Mouse (Mus musculus) activated CD4-positive, CD25-positive, alpha-beta regulatory T cell, adult 9 weeks (primary cell): ENCODE measurements around the gene Cldn6. TPM values are rescaled to one million over a fixed set of nuclear protein-coding genes. Genes with fewer than 3 reads are reported as not detected.

Experiments used
- polyA plus RNA-seq: library from polyadenylated mRNA; unstranded; fragments of 100-300 nt; shearing (Covaris generic); gene quantifications from one replicate; pipeline ENCODE4 v1.2.1, GENCODE M21; 2017

Gene Cldn6
- polyA plus RNA-seq: not detected

DNA sequence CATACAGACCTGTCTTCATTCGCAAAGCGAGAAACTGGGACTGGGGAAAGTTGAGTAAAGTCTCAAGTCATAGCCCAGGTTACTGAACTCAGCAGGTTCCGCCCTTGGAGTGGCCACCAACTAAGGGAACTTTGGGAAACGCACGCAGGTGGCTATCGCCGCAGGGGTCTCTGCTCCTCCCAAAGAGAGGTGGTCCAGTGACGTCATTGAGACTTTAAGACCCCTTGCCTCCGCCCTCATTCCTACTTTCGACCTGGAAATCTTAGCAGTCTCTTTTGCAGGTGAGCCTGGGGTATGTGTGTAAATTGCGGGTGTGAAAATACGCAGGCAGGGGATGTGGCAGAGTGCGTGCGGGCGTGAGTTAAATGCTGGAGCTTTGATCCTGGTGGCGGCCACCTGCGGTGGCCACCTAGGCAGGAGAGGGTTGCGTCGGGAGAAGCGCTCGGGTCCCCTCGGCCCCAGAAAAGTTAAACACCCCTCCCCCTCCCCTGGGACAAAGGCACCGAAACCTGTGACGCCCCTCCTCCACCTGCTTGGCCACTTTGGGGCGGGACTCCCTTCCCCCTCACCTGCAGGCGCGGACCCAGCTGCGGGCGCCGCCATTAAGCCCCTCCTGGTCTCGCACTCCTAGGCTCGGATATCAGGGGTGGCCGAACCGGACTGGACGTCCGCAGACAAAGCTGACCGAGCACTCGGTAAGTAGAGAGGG, at the start of gene Cldn6:
Gene Cldn6 (plus strand): TSS at position 123 of the 709 bp plus-strand sequence.

DNA sequence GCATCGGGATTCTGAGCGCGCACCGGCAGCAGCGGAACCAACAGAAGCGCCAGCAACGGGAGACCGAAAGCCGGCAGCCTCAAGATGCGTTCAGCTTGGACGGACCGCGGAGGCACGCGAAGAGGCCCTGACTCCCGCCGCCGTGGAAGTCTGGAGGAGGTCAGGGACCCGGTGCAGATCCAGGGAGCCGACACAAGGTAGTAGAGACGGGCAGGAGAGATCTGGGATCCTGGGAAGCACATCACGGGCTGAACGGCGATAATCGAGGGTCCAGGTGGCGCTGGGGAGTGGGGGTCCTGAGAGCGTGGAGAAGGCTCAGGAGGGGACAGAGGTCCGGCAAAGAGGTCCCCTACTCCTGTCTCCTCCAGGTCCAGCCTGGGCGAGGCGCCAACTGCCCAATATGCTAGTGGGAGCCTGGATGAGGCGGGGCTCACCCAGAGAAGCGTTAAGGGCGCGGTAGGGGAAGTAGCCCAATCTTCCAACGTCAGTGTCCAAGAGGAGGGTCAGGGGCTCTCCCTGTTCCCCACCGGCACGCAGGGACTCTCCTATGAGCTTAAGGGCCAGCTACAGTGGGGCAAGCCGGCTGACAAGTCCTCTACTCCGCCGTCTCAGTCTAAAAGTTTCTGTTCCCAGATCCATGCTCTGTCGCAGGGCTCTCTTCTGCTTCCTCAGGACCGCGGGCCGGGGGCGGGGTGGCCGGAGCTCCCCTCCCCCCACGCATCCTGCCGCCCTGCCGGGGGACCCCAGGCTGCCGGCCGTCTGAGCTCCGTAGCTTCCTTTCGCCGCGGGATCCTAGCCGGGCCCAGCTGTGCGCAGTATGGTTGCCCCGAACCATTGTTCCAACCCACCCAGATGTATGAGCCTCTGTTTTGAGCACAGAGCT, 34.2 kb upstream of the Cldn6 start, which contains the start of gene Mmp25:
Gene Mmp25 (minus strand): TSS at position 665 of the 883 bp plus-strand sequence.

DNA sequence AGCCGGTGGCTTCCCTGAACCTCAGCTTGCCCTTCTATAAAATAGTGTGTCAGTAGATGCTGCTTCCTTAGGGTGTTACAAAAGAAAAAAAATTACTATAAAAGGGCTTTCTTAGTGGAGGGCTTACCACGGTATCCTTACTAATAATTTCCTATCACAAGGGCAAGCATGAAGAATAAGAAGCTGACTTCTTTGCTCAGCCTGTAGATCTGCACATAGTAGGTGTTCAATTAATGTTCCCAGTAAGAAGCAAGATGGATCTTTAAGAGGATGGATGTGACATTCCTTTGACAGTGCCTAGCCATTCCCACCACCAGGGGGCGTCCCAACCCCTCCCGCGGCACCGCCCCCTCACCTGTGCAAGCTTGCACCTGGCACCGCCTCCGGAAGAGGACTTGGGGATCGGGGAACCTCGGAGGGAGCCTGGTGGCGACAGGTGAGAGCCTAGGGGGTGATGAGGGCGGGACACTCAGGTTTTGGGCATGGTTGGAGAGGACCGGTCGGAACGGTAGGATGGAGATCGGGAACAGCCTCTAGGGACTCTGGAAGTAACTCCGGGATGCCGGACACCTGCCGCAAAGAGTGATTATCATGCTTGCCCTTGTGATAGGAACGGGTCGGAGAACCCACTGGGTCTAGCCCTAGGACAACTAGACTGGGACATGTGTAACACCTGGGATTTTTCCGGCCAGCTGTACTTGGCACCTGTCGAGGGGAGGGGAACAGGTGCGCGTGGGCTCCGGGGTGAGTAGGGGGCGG, 18.8 kb upstream of the Cldn6 start, which contains the start of gene Bicdl2:
Gene Bicdl2 (plus strand): TSS at position 390 of the 759 bp plus-strand sequence.

DNA sequence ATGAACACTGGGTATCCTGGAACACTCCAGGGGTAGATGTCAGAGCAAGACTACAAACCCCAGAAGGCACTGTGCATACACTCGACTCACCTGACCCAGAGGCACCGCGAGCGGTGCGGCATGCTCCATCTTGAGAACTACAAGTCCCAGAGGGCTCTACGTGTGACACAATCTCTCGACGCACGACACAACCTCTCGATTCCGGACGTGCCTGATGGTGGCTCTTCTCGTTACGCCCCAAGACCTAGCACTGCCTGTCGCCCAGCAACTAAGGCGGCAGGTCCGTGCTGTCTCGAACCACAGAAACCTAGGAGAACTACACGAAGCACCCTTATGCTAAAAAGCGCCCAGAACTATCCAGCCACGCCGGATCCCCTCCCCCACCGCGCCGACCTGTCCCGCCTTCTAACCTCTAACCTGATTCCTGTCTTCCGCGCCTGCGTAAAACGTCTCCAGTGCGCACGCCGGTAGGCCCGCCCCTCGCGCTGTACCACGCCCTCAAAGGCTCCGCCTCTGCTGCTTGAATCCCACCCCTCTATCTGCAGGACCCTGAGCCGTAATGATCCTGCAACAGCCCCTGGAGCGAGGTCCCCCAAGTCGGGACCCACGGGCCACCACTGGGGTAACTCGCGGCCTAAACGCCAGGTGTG, 5.5 kb upstream of the Cldn6 start, which contains the start of the genes Hcfc1r1 and Thoc6:
Gene Hcfc1r1 (plus strand): TSS at position 173 of the 650 bp plus-strand sequence.
Gene Thoc6 (minus strand): TSS at position 459 of the 650 bp plus-strand sequence.

DNA sequence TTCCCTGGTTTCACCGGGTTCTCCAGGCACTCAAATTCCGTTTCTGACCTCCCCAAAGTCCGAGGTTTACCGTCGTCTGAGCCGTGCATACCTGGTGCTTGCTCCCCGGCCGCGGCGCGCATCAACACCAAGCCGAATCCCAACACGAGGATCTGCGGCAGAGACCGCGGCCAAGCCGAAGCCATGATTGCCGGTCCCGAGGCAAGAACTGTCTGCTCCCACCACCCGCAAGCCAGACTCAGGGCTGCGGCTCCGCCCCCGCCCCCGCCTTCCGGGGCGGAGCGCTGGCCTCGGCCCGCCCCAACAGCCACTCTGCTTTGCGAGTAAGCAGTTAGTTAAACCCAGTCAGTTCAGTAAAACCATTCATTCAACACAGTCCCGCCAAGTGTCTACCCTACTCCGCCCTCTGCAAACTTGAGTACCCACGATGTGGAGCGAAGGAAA, 1.8 kb upstream of the Cldn6 start, which contains the start of gene Tnfrsf12a:
Gene Tnfrsf12a (minus strand): TSS at position 233 of the 444 bp plus-strand sequence.

DNA sequence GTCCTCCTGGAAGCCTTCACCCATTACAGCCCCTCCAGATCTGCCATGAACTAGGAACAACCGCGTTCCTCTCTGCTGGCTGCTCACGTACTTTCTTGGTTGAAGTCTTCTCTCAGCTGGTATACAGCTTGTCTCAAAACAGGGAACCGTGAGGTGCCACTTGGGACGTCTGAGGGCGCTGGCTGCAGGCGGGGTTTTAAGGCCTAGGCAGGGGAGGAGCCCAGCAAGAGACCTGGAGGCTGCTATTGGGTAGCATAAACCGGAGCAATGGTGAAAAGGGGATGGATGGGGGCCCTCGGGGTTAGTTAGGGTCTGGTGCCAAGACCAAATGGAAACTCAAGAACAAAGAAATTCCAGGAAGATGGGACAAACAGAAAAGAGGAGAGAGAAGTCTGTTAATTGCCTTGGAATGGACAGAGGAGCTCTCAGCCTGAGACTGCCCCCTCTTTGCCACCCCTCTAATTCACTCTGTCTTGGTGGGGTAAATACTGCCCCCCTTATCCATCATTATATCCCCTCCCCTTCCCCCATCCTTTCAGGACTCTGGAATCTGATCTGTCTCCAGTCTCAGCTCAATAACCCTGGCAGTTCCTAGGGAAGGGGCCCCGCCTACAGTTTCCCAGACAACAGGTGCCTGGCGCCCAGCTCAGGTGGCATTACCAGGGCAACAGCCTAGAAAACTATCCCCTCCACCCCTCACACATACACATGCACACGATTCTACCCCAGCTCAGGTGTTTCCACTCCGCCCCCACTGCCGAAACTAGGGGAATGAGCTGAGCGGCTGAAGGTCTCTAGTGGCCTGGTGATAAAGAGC, 5.0 kb downstream of the Cldn6 start, which contains the start of gene Cldn9:
Gene Cldn9 (minus strand): TSS at position 171 of the 817 bp plus-strand sequence.

DNA sequence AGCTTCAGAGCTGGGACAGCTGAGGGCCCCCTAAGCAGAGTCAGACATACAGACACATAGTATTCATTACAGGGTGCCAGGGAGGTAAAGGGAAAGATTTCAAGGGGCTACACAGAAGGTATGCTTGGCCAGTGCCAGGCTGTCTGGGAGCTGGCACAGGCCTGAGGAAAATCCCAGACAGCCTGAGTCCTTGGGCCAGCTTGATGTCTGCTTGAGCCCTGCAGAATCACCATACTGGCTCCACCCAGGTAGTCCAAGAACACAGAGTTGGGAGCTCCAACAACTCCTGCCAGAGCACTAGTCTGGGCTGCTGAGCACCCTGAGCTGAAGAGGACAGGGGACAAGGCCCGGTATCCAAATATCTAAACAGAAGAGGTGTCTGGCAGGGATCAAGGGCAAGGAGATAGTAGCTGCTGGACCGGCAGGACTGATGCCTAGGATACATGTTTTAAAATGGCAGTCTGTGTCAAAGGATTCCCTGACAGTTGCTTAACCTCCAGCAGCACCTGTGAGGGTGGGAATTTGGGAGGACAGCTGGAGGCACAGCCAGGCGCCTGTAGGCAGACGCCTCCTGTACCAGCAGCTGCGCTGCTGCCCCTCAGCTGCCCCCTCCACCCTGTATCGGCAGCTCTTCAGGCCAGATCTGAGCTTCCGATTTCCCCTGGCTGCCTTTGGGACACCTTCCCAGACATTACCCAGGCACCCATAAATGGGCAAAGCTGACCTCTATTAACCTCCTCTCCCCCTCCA, 43.5 kb downstream of the Cldn6 start, which contains the start of gene 1520401A03Rik:
Gene 1520401A03Rik (minus strand): TSS at position 408 of the 750 bp plus-strand sequence.

DNA sequence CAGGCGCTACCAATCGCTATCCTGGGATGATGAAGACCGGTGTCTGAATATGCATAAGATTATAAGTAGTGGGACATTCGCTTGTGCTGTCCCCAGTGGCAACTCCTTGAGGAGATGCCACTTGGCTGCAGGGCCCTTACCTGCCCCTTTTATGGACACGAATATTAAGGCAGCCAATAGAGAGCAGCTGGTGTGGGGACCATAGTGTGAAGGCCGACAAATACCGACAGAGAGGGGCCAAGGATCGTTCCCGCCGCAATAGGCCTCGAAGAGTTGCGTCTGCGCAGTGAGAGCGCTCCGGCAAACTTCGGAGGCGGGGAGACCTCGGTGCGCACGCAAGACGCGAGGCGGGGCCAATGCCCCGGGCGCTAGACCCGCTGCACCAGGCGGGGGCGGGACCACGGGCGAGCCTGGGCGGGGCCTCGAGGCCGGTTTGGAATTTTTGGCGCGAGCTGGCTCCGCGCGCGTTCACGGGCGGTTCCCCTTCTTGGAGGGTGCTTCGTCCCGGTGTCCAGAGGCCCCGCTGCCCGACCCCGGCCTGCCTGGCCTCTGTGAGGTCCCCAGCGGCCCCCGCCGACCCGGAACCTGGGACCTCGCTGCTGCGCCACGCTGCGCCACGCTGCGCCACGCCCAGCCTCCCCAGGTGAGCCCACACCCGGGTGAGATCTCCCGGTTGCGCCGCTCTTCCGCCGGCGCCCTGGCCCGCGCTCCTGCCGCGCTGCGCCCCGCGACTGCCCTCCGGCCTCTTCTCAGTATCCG, 47.1 kb downstream of the Cldn6 start, which contains the start of gene Pkmyt1:
Gene Pkmyt1 (plus strand): TSS at position 338 of the 759 bp plus-strand sequence.

Other genes starting within 250 kb of the Cldn6 start
- not detected for gene Vmn2r117, start 199.6 kb upstream of the Cldn6 start, polyA plus RNA-seq
- 14.2 TPM for gene Zfp213, start 115.0 kb upstream of the Cldn6 start, polyA plus RNA-seq
- not detected for gene Zfp13, start 79.8 kb upstream of the Cldn6 start, polyA plus RNA-seq
- gene Zscan10, start 78.4 kb upstream of the Cldn6 start, polyA plus RNA-seq: 0.89 TPM
- 0.60 TPM for gene Mmp25, start 34.0 kb upstream of the Cldn6 start, polyA plus RNA-seq
- gene Bicdl2, start 18.7 kb upstream of the Cldn6 start, polyA plus RNA-seq: not detected
- 64.9 TPM for gene Hcfc1r1, start 5.7 kb upstream of the Cldn6 start, polyA plus RNA-seq
- gene Thoc6, start 5.4 kb upstream of the Cldn6 start, polyA plus RNA-seq: 31.2 TPM
- gene Tnfrsf12a, start 1.8 kb upstream of the Cldn6 start, polyA plus RNA-seq: 6.5 TPM
- gene Cldn9, start 4.8 kb downstream of the Cldn6 start, polyA plus RNA-seq: not detected
- not detected for gene 1520401A03Rik, start 43.5 kb downstream of the Cldn6 start, polyA plus RNA-seq
- gene Pkmyt1, start 47.1 kb downstream of the Cldn6 start, polyA plus RNA-seq: 19.9 TPM
- 8.8 TPM for gene Paqr4, start 61.6 kb downstream of the Cldn6 start, polyA plus RNA-seq
- 5.7 TPM for gene Kremen2, start 66.6 kb downstream of the Cldn6 start, polyA plus RNA-seq
- gene Flywch1, start 92.4 kb downstream of the Cldn6 start, polyA plus RNA-seq: 31.6 TPM
- gene Flywch2, start 106.8 kb downstream of the Cldn6 start, polyA plus RNA-seq: 4.9 TPM
- 454 TPM for gene Srrm2, start 111.3 kb downstream of the Cldn6 start, polyA plus RNA-seq
- gene Elob, start 149.9 kb downstream of the Cldn6 start, polyA plus RNA-seq: 708 TPM
- gene Prss33, start 156.8 kb downstream of the Cldn6 start, polyA plus RNA-seq: 0.49 TPM
- gene Prss32, start 164.6 kb downstream of the Cldn6 start, polyA plus RNA-seq: not detected
- 5.6 TPM for gene Prss41, start 164.9 kb downstream of the Cldn6 start, polyA plus RNA-seq
- gene Prss21, start 188.8 kb downstream of the Cldn6 start, polyA plus RNA-seq: not detected
- gene Dcpp1, start 201.6 kb downstream of the Cldn6 start, polyA plus RNA-seq: not detected
- gene Dcpp2, start 201.6 kb downstream of the Cldn6 start, polyA plus RNA-seq: not detected
- gene Dcpp3, start 238.2 kb downstream of the Cldn6 start, polyA plus RNA-seq: not detected